In the genomic region with DNA sequence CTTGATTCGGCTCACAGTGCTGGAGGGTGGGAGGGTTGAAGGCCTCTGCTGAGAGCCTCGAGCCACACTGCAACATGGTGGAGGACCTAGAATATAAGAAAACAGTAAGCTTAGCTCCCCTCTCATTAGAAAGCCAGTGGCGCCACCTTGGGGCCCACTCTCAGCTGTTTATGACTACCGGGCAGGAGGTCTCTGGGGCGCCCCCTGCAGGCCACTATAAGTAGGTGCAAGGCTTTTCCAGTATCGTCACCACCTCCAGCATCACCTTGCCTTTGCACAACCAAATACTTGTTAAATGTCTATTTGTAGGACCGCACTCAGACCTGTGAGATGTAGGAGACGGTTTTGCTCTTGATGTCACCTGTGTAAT, we compare ENCODE assay signal across 8 mouse cellular contexts. TPM values are rescaled to one million over a fixed set of nuclear protein-coding genes. Genes with fewer than 3 reads are reported as not detected.
DNase-seq lines count a peak whose midpoint lies in the region; ATAC-seq and TF ChIP-seq lines count a peak whose summit lies in the region.

No protein-coding gene starts in this region.

- ATAC-seq in erythroid progenitor cell, adult 5-6 weeks (replicated peaks; ENCODE audit: low FRiP score, poor library complexity, severe bottlenecking), result peak; percentile 82
- ATAC-seq in hematopoietic stem cell, adult 5-6 weeks (replicated peaks in 1 of 2; ENCODE audit: insufficient read depth in 1 of 2, low FRiP score in 2 of 2, low TSS enrichment in 1 of 2, low read depth in 1 of 2, poor library complexity in 2 of 2, severe bottlenecking in 2 of 2), result peak; percentile 57 to 70
- peak; percentile 57; the same call in 1 of the 2 replicates for ATAC-seq in monocyte, adult 5-6 weeks (replicated peaks; ENCODE audit: insufficient number of reproducible peaks, low FRiP score, low TSS enrichment, poor library complexity, severe bottlenecking)

- peak; percentile 68 for DNase-seq in ovary, postnatal 36 days (ENCODE audit: low spot score)
- no peak for DNase-seq in ovary, adult 18-20 months (ENCODE audit: low spot score)
- DNase-seq in brain, embryonic 14.5 days (ENCODE audit: low read depth), result peak; percentile 69
- DNase-seq in limb, embryonic 10.5 days (ENCODE audit: low spot score), result peak; percentile 57
- DNase-seq in thymus, adult 18-20 months, result peak; percentile 16 to 24

- no peak overlapping the region for H3K27ac ChIP-seq in limb, embryonic 10.5 days

- TF ChIP-seq POLR2A in brain, embryonic 14.5 days (IDR thresholded peaks at IDR 0.05; ENCODE audit: borderline replicate concordance, extremely low read depth, insufficient read depth, insufficient read length, poor library complexity, severe bottlenecking), result no peak

- no peaks in the 10 kb centered on the region for H3K9me3 ChIP-seq in limb, embryonic 10.5 days (replicated peaks)

- H3K36me3 ChIP-seq in limb, embryonic 10.5 days, result no peaks in the 10 kb centered on the region

- 0 out of 2 replicates have a peak, but pooled peaks cover 7% of the 10 kb centered on the region for H3K4me1 ChIP-seq in limb, embryonic 10.5 days

- peak; percentile 71 for TF ChIP-seq CTCF in brain, embryonic 14.5 days (IDR thresholded peaks at IDR 0.05; ENCODE audit: borderline replicate concordance, extremely low read depth, insufficient read depth, insufficient read length)

- H3K4me3 ChIP-seq in limb, embryonic 10.5 days, result no peak overlapping the region

- WGBS in limb, embryonic 10.5 days, result 44% methylated on average over 8 of the region's 8 CpGs

- no peaks in the 10 kb centered on the region for H3K27me3 ChIP-seq in limb, embryonic 10.5 days (ENCODE audit: low read depth, poor library complexity, severe bottlenecking)

RNA-seq across cellular contexts. Expression of a gene that starts 21.3 kb away (rescaled TPM):
- polyA plus RNA-seq in brain, embryonic 14.5 days (2012; rRNA removed), result 1.2 TPM in 2 replicates
- 4.2 TPM in 1 of 2 replicates, not detected in the other for total RNA-seq in erythroid progenitor cell, adult 5-6 weeks (2015; ENCODE audit: low replicate concordance)
- total RNA-seq in erythroid progenitor cell, adult 5-6 weeks (2017; ENCODE audit: low replicate concordance), result 9.9 TPM in 1 of 2 replicates, not detected in the other
- not detected in 2 replicates for total RNA-seq in hematopoietic stem cell, adult 5-6 weeks (2017)
- polyA plus RNA-seq in limb, embryonic 10.5 days (2016; fragmentation: Nextera tagmentation; extraction: Ambion mirVana), result not detected in 2 replicates
- not detected in 3 replicates for total RNA-seq in monocyte, adult 5-6 weeks (2017)

RNA-seq across cellular contexts. Expression of a gene that starts 24.9 kb away (rescaled TPM):
- 4,753 and 6,821 TPM in 2 replicates for polyA plus RNA-seq in brain, embryonic 14.5 days (2012; rRNA removed)
- total RNA-seq in erythroid progenitor cell, adult 5-6 weeks (2015; ENCODE audit: low replicate concordance), result 80,494 and 89,325 TPM in 2 replicates
- 96,767 and 123,026 TPM in 2 replicates for total RNA-seq in erythroid progenitor cell, adult 5-6 weeks (2017; ENCODE audit: low replicate concordance)
- total RNA-seq in hematopoietic stem cell, adult 5-6 weeks (2017), result 60.4 and 104 TPM in 2 replicates
- 3,476 and 3,759 TPM in 2 replicates for polyA plus RNA-seq in limb, embryonic 10.5 days (2016; fragmentation: Nextera tagmentation; extraction: Ambion mirVana)
- total RNA-seq in monocyte, adult 5-6 weeks (2017), result 1,478 to 24,418 TPM (median 22,273 TPM) in 3 replicates

RNA-seq across cellular contexts. Expression of a gene that starts 26.4 kb away (rescaled TPM):
- 33.3 and 48.4 TPM in 2 replicates for polyA plus RNA-seq in brain, embryonic 14.5 days (2012; rRNA removed)
- 0.72 and 2.1 TPM in 2 replicates for total RNA-seq in erythroid progenitor cell, adult 5-6 weeks (2015; ENCODE audit: low replicate concordance)
- 0.26 TPM in 1 of 2 replicates, not detected in the other for total RNA-seq in erythroid progenitor cell, adult 5-6 weeks (2017; ENCODE audit: low replicate concordance)
- total RNA-seq in hematopoietic stem cell, adult 5-6 weeks (2017), result 1.5 and 1.6 TPM in 2 replicates
- polyA plus RNA-seq in limb, embryonic 10.5 days (2016; fragmentation: Nextera tagmentation; extraction: Ambion mirVana), result 25.0 and 31.3 TPM in 2 replicates
- 0.49 TPM in 1 of 3 replicates, not detected in the others for total RNA-seq in monocyte, adult 5-6 weeks (2017)

RNA-seq across cellular contexts. Expression of a gene that starts 34.4 kb away (rescaled TPM):
- 1.4 and 2.4 TPM in 2 replicates for polyA plus RNA-seq in brain, embryonic 14.5 days (2012; rRNA removed)
- 247 and 301 TPM in 2 replicates for total RNA-seq in erythroid progenitor cell, adult 5-6 weeks (2015; ENCODE audit: low replicate concordance)
- total RNA-seq in erythroid progenitor cell, adult 5-6 weeks (2017; ENCODE audit: low replicate concordance), result 56.8 and 86.4 TPM in 2 replicates
- total RNA-seq in hematopoietic stem cell, adult 5-6 weeks (2017), result not detected in 2 replicates
- 5.7 and 5.9 TPM in 2 replicates for polyA plus RNA-seq in limb, embryonic 10.5 days (2016; fragmentation: Nextera tagmentation; extraction: Ambion mirVana)
- total RNA-seq in monocyte, adult 5-6 weeks (2017), result 6.8 TPM in 1 of 3 replicates, not detected in the others

RNA-seq across cellular contexts. Expression of a gene that starts 37.9 kb away (rescaled TPM):
- 2,049 and 2,752 TPM in 2 replicates for polyA plus RNA-seq in brain, embryonic 14.5 days (2012; rRNA removed)
- total RNA-seq in erythroid progenitor cell, adult 5-6 weeks (2015; ENCODE audit: low replicate concordance), result 47,098 and 48,818 TPM in 2 replicates
- total RNA-seq in erythroid progenitor cell, adult 5-6 weeks (2017; ENCODE audit: low replicate concordance), result 9,652 and 12,236 TPM in 2 replicates
- total RNA-seq in hematopoietic stem cell, adult 5-6 weeks (2017), result 9.1 and 14.3 TPM in 2 replicates
- 1,811 and 2,033 TPM in 2 replicates for polyA plus RNA-seq in limb, embryonic 10.5 days (2016; fragmentation: Nextera tagmentation; extraction: Ambion mirVana)
- total RNA-seq in monocyte, adult 5-6 weeks (2017), result 197 to 2,631 TPM (median 2,328 TPM) in 3 replicates

Comparison
In these comparisons a context has a peak if more than half of its experiments do, and no peak if none do; other contexts are left out.
1. RNA of a gene that starts 24.9 kb away (total RNA-seq): 80,494 to 123,026 TPM in erythroid progenitor cell, adult 5-6 weeks and 1,478 to 24,418 TPM in monocyte, adult 5-6 weeks; 60.4 to 104 TPM in hematopoietic stem cell, adult 5-6 weeks; every median in the first group is over 10 times any median in the second.
2. Peak in every context shown above with its lines, with median percentiles within 50 percentile points of each other: ATAC-seq.